ENCODE assay signal across 8 mouse cellular contexts in the genomic region with DNA sequence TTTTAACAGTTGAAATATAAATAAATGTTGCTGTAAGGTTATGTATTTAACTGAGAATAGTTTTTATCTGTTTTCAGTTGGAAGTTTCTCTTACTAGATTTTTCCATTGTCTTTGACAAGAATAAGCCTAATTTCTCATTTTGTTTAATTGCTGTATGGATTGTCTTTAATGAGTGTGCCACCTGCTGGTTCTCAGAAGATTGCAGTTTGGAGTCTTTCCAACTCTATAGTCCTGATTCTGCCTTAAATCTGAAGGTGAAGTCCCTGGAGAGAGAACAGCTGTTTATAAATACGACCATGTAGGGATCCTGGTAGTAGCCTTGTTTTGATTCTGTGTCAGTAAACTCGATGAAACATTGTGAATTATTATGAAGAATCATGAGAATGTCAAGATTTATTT. TPM values are rescaled to one million over a fixed set of nuclear protein-coding genes. Genes with fewer than 3 reads are reported as not detected.
DNase-seq lines count a peak whose midpoint lies in the region; ATAC-seq lines count a peak whose summit lies in the region.

No protein-coding gene starts in this region.

- no peak overlapping the region for H3K27ac ChIP-seq in kidney, embryonic 15.5 days
- H3K27ac ChIP-seq in embryonic facial prominence, embryonic 14.5 days (replicated peaks; ENCODE audit: low read depth, low read length): no peak overlapping the region
- H3K27ac ChIP-seq in forebrain, embryonic 13.5 days: no peak overlapping the region

- H3K36me3 ChIP-seq in kidney, embryonic 15.5 days: peaks cover 11% of the 10 kb centered on the region; the same call in 1 of the 2 replicates
- H3K36me3 ChIP-seq in embryonic facial prominence, embryonic 14.5 days (ENCODE audit: control insufficient read depth, insufficient read depth, low read length): peaks cover 10% of the 10 kb centered on the region; the same call in 1 of the 2 replicates
- no peaks in the 10 kb centered on the region for H3K36me3 ChIP-seq in splenic B cell, adult 2 months (ENCODE audit: control insufficient read depth, insufficient read depth, low read length, poor library complexity, severe bottlenecking)
- peaks cover 10% of the 10 kb centered on the region; the same call in 1 of the 2 replicates for H3K36me3 ChIP-seq in forebrain, embryonic 13.5 days (ENCODE audit: poor library complexity, severe bottlenecking)

- H3K9me3 ChIP-seq in kidney, embryonic 15.5 days (replicated peaks): no peaks in the 10 kb centered on the region
- 0 out of 2 replicates have a peak, but pooled peaks cover 2% of the 10 kb centered on the region for H3K9me3 ChIP-seq in embryonic facial prominence, embryonic 14.5 days (ENCODE audit: control insufficient read depth, low read length)
- no peaks in the 10 kb centered on the region; the same call in 1 of the 2 replicates for H3K9me3 ChIP-seq in forebrain, embryonic 13.5 days (replicated peaks)

- no peak overlapping the region for H3K4me3 ChIP-seq in kidney, embryonic 15.5 days (replicated peaks)
- no peak overlapping the region for H3K4me3 ChIP-seq in embryonic facial prominence, embryonic 14.5 days (ENCODE audit: low read depth, low read length)
- H3K4me3 ChIP-seq in forebrain, embryonic 13.5 days: no peak overlapping the region

- H3K4me1 ChIP-seq in kidney, embryonic 15.5 days: no peaks in the 10 kb centered on the region
- H3K4me1 ChIP-seq in embryonic facial prominence, embryonic 14.5 days (ENCODE audit: control insufficient read depth, insufficient read depth, low read length): no peaks in the 10 kb centered on the region
- H3K4me1 ChIP-seq in forebrain, embryonic 13.5 days: no peaks in the 10 kb centered on the region

- H3K4me2 ChIP-seq in kidney, embryonic 15.5 days: no peak overlapping the region
- no peak overlapping the region for H3K4me2 ChIP-seq in embryonic facial prominence, embryonic 14.5 days (ENCODE audit: low read depth, low read length)
- no peak overlapping the region for H3K4me2 ChIP-seq in forebrain, embryonic 13.5 days

- peak; percentile 57 for DNase-seq in kidney, adult 18-20 months
- peak; percentile 74 for DNase-seq in CD4-positive, CD25-positive, alpha-beta regulatory T cell, adult 2 months (ENCODE audit: low read depth, low spot score)
- DNase-seq in NIH3T3 (ENCODE audit: low read depth): peak; percentile 61
- DNase-seq in embryonic facial prominence, embryonic 14.5 days (ENCODE audit: low spot score): peak; percentile 16
- peak; percentile 20 to 60 for DNase-seq in layer of hippocampus, postnatal 14 days (ENCODE audit: low spot score in 2 of 2)
- peak; percentile 73 for DNase-seq in splenic B cell, adult 2 months (ENCODE audit: low read depth, low spot score)

- no peak for ATAC-seq in kidney, embryonic 15.5 days (replicated peaks; ENCODE audit: low FRiP score)
- ATAC-seq in embryonic facial prominence, embryonic 14.5 days (ENCODE audit: low read depth): no peak
- no peak for ATAC-seq in forebrain, embryonic 13.5 days

- no peak overlapping the region for H3K9ac ChIP-seq in kidney, embryonic 15.5 days
- no peak overlapping the region for H3K9ac ChIP-seq in embryonic facial prominence, embryonic 14.5 days (ENCODE audit: low read depth, low read length)
- H3K9ac ChIP-seq in forebrain, embryonic 13.5 days: no peak overlapping the region

- H3K27me3 ChIP-seq in kidney, embryonic 15.5 days: no peaks in the 10 kb centered on the region
- no peaks in the 10 kb centered on the region for H3K27me3 ChIP-seq in embryonic facial prominence, embryonic 14.5 days (replicated peaks; ENCODE audit: control insufficient read depth, insufficient read depth, low read length)
- H3K27me3 ChIP-seq in splenic B cell, adult 2 months (ENCODE audit: control insufficient read depth, insufficient read depth, low read length, poor library complexity, severe bottlenecking): no peaks in the 10 kb centered on the region
- H3K27me3 ChIP-seq in forebrain, embryonic 13.5 days: no peaks in the 10 kb centered on the region

- WGBS in kidney, embryonic 15.5 days: 47% methylated on average over 2 of the region's 2 CpGs
- WGBS in embryonic facial prominence, embryonic 14.5 days: 63% methylated on average over 2 of the region's 2 CpGs
- 59% methylated on average over 2 of the region's 2 CpGs for WGBS in forebrain, embryonic 13.5 days

RNA-seq across cellular contexts. Expression of a gene that starts 29.2 kb away (rescaled TPM):
- 32.8 and 33.8 TPM in 2 replicates for polyA plus RNA-seq in kidney, embryonic 15.5 days (2015; fragmentation: Nextera tagmentation; extraction: Ambion mirVana)
- polyA plus RNA-seq in embryonic facial prominence, embryonic 14.5 days (2014; fragmentation: Nextera tagmentation; extraction: Ambion mirVana): 38.1 and 44.2 TPM in 2 replicates
- total RNA-seq in layer of hippocampus, postnatal 14 days (2021): 10 to 100 TPM; 65.9 to 66.5 TPM
- 32.0 and 36.0 TPM in 2 replicates for polyA plus RNA-seq in forebrain, embryonic 13.5 days (2015; fragmentation: Nextera tagmentation; extraction: Ambion mirVana)

RNA-seq across cellular contexts. Expression of a gene that starts 36.7 kb away (rescaled TPM):
- 40.2 and 41.6 TPM in 2 replicates for polyA plus RNA-seq in kidney, embryonic 15.5 days (2015; fragmentation: Nextera tagmentation; extraction: Ambion mirVana)
- 41.6 and 44.5 TPM in 2 replicates for polyA plus RNA-seq in embryonic facial prominence, embryonic 14.5 days (2014; fragmentation: Nextera tagmentation; extraction: Ambion mirVana)
- 10 to 100 TPM; 70.1 to 75.4 TPM for total RNA-seq in layer of hippocampus, postnatal 14 days (2021)
- 31.4 and 32.7 TPM in 2 replicates for polyA plus RNA-seq in forebrain, embryonic 13.5 days (2015; fragmentation: Nextera tagmentation; extraction: Ambion mirVana)

Comparison
In these comparisons a context has a peak if more than half of its experiments do, and no peak if none do; other contexts are left out.
1. DNase-seq: peak in every context shown above with its lines; median percentile 74 in CD4-positive, CD25-positive, alpha-beta regulatory T cell, adult 2 months; 73 in splenic B cell, adult 2 months; 61 in NIH3T3; 57 in kidney, adult 18-20 months; 40 in layer of hippocampus, postnatal 14 days; 16 in embryonic facial prominence, embryonic 14.5 days.